16 mouse cellular contexts compared by ENCODE assay signal in the genomic region with DNA sequence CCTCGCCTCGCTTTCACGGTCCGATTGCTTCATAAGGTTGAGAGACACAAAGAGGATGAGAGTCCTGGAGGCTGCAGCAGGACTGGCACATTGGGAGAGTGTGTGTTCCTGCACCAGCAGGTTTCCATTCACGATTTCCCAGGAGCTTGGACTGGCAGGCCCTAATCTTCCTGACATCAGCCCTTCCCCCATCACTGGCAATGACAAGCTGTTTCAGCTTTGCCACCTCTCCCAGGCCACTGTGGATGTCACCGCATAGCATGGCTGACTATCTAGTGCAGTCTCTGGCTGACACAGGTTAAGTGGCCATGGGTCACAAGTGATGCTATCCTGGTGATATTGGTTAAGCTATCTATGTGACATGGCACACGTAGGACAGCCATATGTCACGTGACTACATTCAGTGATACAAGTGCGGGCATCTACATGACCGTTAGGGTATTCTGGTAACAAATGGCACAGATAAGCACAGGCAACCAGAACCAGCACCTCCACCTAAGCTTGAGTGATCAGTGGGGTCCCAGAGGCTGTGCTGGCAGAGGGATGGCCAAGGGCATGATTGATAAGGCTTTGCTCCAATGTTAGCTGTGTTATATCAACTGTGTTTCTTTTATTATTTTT. TPM values are rescaled to one million over a fixed set of nuclear protein-coding genes. Genes with fewer than 3 reads are reported as not detected.
DNase-seq lines count a peak whose midpoint lies in the region; ATAC-seq lines count a peak whose summit lies in the region.
"Had no signal": no experiment of that assay in that cellular context is flagged by ENCODE, and none has a peak within 500 bp of the region (broad histone marks: within the 10 kb centered on the region; RNA-seq: fewer than 3 reads in every experiment).

No protein-coding gene starts in this region.

- H3K27me3 ChIP-seq in midbrain, embryonic 11.5 days (ENCODE audit: control insufficient read depth, insufficient read depth, low read length), result no peaks in the 10 kb centered on the region
- H3K27me3 ChIP-seq in midbrain, embryonic 13.5 days, result no peaks in the 10 kb centered on the region
- no peaks in the 10 kb centered on the region for H3K27me3 ChIP-seq in liver, embryonic 13.5 days
- no peaks in the 10 kb centered on the region for H3K27me3 ChIP-seq in stomach, embryonic 15.5 days (replicated peaks)
- H3K27me3 ChIP-seq in forebrain, embryonic 10.5 days (ENCODE audit: poor library complexity, severe bottlenecking), result no peaks in the 10 kb centered on the region
- H3K27me3 ChIP-seq: hindbrain, embryonic 13.5 days; intestine, embryonic 15.5 days had no signal

- no peak overlapping the region for H3K9ac ChIP-seq in midbrain, embryonic 11.5 days (ENCODE audit: low read length)
- H3K9ac ChIP-seq in midbrain, embryonic 13.5 days (replicated peaks), result no peak overlapping the region
- H3K9ac ChIP-seq in liver, embryonic 13.5 days, result peak overlapping the region; percentile 78
- H3K9ac ChIP-seq in stomach, embryonic 15.5 days, result no peak overlapping the region
- H3K9ac ChIP-seq: hindbrain, embryonic 13.5 days; intestine, embryonic 15.5 days had no signal

- no peaks in the 10 kb centered on the region for H3K36me3 ChIP-seq in midbrain, embryonic 11.5 days (ENCODE audit: control insufficient read depth, insufficient read depth, low read length)
- H3K36me3 ChIP-seq in midbrain, embryonic 13.5 days, result no peaks in the 10 kb centered on the region
- H3K36me3 ChIP-seq in liver, embryonic 13.5 days, result peaks cover 48% of the 10 kb centered on the region
- H3K36me3 ChIP-seq in stomach, embryonic 15.5 days, result no peaks in the 10 kb centered on the region
- no peaks in the 10 kb centered on the region for H3K36me3 ChIP-seq in forebrain, embryonic 10.5 days (replicated peaks)
- H3K36me3 ChIP-seq: hindbrain, embryonic 13.5 days; intestine, embryonic 15.5 days had no signal

- H3K4me3 ChIP-seq in midbrain, embryonic 11.5 days (ENCODE audit: low read depth, low read length), result no peak overlapping the region
- H3K4me3 ChIP-seq in midbrain, embryonic 13.5 days (replicated peaks), result no peak overlapping the region
- H3K4me3 ChIP-seq in liver, embryonic 13.5 days (replicated peaks), result no peak overlapping the region
- no peak overlapping the region for H3K4me3 ChIP-seq in stomach, embryonic 15.5 days (replicated peaks)
- no peak overlapping the region for H3K4me3 ChIP-seq in forebrain, embryonic 10.5 days
- H3K4me3 ChIP-seq: hindbrain, embryonic 13.5 days; intestine, embryonic 15.5 days had no signal

- H3K4me1 ChIP-seq in midbrain, embryonic 11.5 days (ENCODE audit: control insufficient read depth, insufficient read depth, low read length), result no peaks in the 10 kb centered on the region
- H3K4me1 ChIP-seq in midbrain, embryonic 13.5 days (replicated peaks), result no peaks in the 10 kb centered on the region
- H3K4me1 ChIP-seq in liver, embryonic 13.5 days (replicated peaks), result peaks cover 94% of the 10 kb centered on the region
- H3K4me1 ChIP-seq in stomach, embryonic 15.5 days, result no peaks in the 10 kb centered on the region
- H3K4me1 ChIP-seq in forebrain, embryonic 10.5 days, result no peaks in the 10 kb centered on the region
- H3K4me1 ChIP-seq: hindbrain, embryonic 13.5 days; intestine, embryonic 15.5 days had no signal

- intact Hi-C loops in gastrocnemius, postnatal 14 days (cut with DNase I; ENCODE audit: low total_unique reads), result no loop called here

- 87% methylated on average over 10 of the region's 10 CpGs for WGBS in midbrain, embryonic 11.5 days
- 87% methylated on average over 10 of the region's 10 CpGs for WGBS in midbrain, embryonic 13.5 days
- 51% methylated on average over 10 of the region's 10 CpGs for WGBS in liver, embryonic 13.5 days (ENCODE audit: insufficient replicate concordance)
- 86% methylated on average over 10 of the region's 10 CpGs for WGBS in stomach, embryonic 15.5 days
- WGBS in forebrain, embryonic 10.5 days, result 88% methylated on average over 10 of the region's 10 CpGs

- no peaks in the 10 kb centered on the region for H3K9me3 ChIP-seq in midbrain, embryonic 11.5 days (ENCODE audit: control insufficient read depth, low read length)
- H3K9me3 ChIP-seq in midbrain, embryonic 13.5 days, result no peaks in the 10 kb centered on the region
- H3K9me3 ChIP-seq in liver, embryonic 13.5 days (replicated peaks), result no peaks in the 10 kb centered on the region
- H3K9me3 ChIP-seq in stomach, embryonic 15.5 days, result no peaks in the 10 kb centered on the region
- no peaks in the 10 kb centered on the region for H3K9me3 ChIP-seq in forebrain, embryonic 10.5 days
- H3K9me3 ChIP-seq: hindbrain, embryonic 13.5 days; intestine, embryonic 15.5 days had no signal

- H3K27ac ChIP-seq in midbrain, embryonic 11.5 days (ENCODE audit: low read depth, low read length), result no peak overlapping the region
- H3K27ac ChIP-seq in midbrain, embryonic 13.5 days, result no peak overlapping the region
- peak overlapping the region; percentile 100 for H3K27ac ChIP-seq in liver, embryonic 13.5 days
- no peak overlapping the region for H3K27ac ChIP-seq in stomach, embryonic 15.5 days
- no peak overlapping the region for H3K27ac ChIP-seq in forebrain, embryonic 10.5 days
- H3K27ac ChIP-seq: hindbrain, embryonic 13.5 days; intestine, embryonic 15.5 days; macrophage had no signal

- ATAC-seq in midbrain, embryonic 11.5 days (ENCODE audit: low FRiP score), result 0 out of 2 replicates have a peak, but pooled peaks have one; percentile 33
- ATAC-seq in midbrain, embryonic 13.5 days, result no peak
- peak; percentile 27 for ATAC-seq in erythroblast, adult 5-6 weeks (replicated peaks; ENCODE audit: low FRiP score, poor library complexity, severe bottlenecking)
- ATAC-seq in liver, embryonic 13.5 days (ENCODE audit: low read depth), result peak; percentile 45
- ATAC-seq in stomach, embryonic 15.5 days (ENCODE audit: insufficient read depth, low FRiP score, low read depth), result peak; percentile 61; the same call in 1 of the 2 replicates

- no peak overlapping the region for H3K4me2 ChIP-seq in midbrain, embryonic 11.5 days
- H3K4me2 ChIP-seq in midbrain, embryonic 13.5 days (replicated peaks), result no peak overlapping the region
- H3K4me2 ChIP-seq in liver, embryonic 13.5 days, result peak overlapping the region; percentile 59
- no peak overlapping the region for H3K4me2 ChIP-seq in stomach, embryonic 15.5 days
- H3K4me2 ChIP-seq: hindbrain, embryonic 13.5 days; intestine, embryonic 15.5 days had no signal

- DNase-seq in midbrain, embryonic 11.5 days (ENCODE audit: low spot score, missing footprints), result no peak
- peak; percentile 61 for DNase-seq in liver, embryonic 13.5 days
- DNase-seq in gastrocnemius, postnatal 14 days, result no peak
- no peak for DNase-seq in forebrain, embryonic 10.5 days (ENCODE audit: extremely low spot score, low spot score)
- DNase-seq: cerebellum, adult 11 months; cerebellum, postnatal 36 days; heart, adult 18-20 months; left cerebral cortex, postnatal 4 days; lung, adult 18-20 months; thymus, postnatal 4 days had no signal

RNA-seq across cellular contexts. Expression of gene Ikzf1, which starts 43.2 kb away (rescaled TPM):
- polyA plus RNA-seq in midbrain, embryonic 11.5 days (2014; fragmentation: Nextera tagmentation; extraction: Ambion mirVana), result 2.3 and 2.7 TPM in 2 replicates
- polyA plus RNA-seq in midbrain, embryonic 13.5 days (2015; fragmentation: Nextera tagmentation; extraction: Ambion mirVana), result 0.81 and 1.2 TPM in 2 replicates
- total RNA-seq in erythroblast, adult 5-6 weeks (2015; ENCODE audit: low replicate concordance), result 61.1 and 70.4 TPM in 2 replicates
- total RNA-seq in erythroblast, adult 5-6 weeks (2017; ENCODE audit: low replicate concordance), result 27.2 and 32.0 TPM in 2 replicates
- 28.3 and 44.6 TPM in 2 replicates for polyA plus RNA-seq in liver, embryonic 13.5 days (2015; fragmentation: Nextera tagmentation; extraction: Ambion mirVana)
- 3.1 and 4.5 TPM in 2 replicates for polyA plus RNA-seq in stomach, embryonic 15.5 days (2015; fragmentation: Nextera tagmentation; extraction: Ambion mirVana)
- total RNA-seq in gastrocnemius, postnatal 14 days (2021), result under 1 TPM; 0.42 to 0.66 TPM
- 3.0 and 4.2 TPM in 2 replicates for polyA plus RNA-seq in forebrain, embryonic 10.5 days (2016; fragmentation: Nextera tagmentation; extraction: Ambion mirVana)
